Mouse (Mus musculus) neural tube, embryonic 14.5 days (tissue): ENCODE data around the gene Adgrg1. TPM values are rescaled to one million over a fixed set of nuclear protein-coding genes. Genes with fewer than 3 reads are reported as not detected.
A peak's percentile ranks its signal among the peaks of the same experiment; 100 is the strongest.

Experiments used
- ATAC-seq: fragments of 200-750 bp; cut with Nextera tagmentation; 2 replicates; pipeline ENCODE4 v1.8.0; 2017; ENCODE audit warnings: low read depth, mild to moderate bottlenecking, moderate TSS enrichment, moderate library complexity
- H3K27ac ChIP-seq: fragments of 300-500 bp; sonication (generic); 2 replicates; pipeline ENCODE4 v1.5.1; 2014; ENCODE audit warnings: low read depth, mild to moderate bottlenecking, control low read depth, low read length, moderate library complexity, mixed read lengths
- H3K27me3 ChIP-seq: fragments of 300-500 bp; sonication (generic); 2 replicates; pipeline ENCODE4 v1.6.1; 2014; ENCODE audit warnings: low read length; ENCODE audit not compliant: control insufficient read depth, insufficient read depth
- H3K36me3 ChIP-seq: fragments of 300-500 bp; sonication (generic); 2 replicates; pipeline ENCODE4 v1.6.1; 2014; ENCODE audit warnings: low read length, mixed read lengths; ENCODE audit not compliant: control insufficient read depth, insufficient read depth
- H3K4me1 ChIP-seq: fragments of 300-500 bp; sonication (generic); 2 replicates; pipeline ENCODE4 v1.6.1; 2014; ENCODE audit warnings: low read length; ENCODE audit not compliant: control insufficient read depth, insufficient read depth
- H3K4me2 ChIP-seq: fragments of 300-500 bp; sonication (generic); 2 replicates; pipeline ENCODE4 v1.6.1; 2014; ENCODE audit warnings: mild to moderate bottlenecking, low read depth, low read length, control low read depth
- H3K4me3 ChIP-seq: fragments of 300-500 bp; sonication (generic); 2 replicates; pipeline ENCODE4 v1.5.1; 2014; ENCODE audit warnings: low read depth, low read length, control low read depth, mixed read lengths
- H3K9ac ChIP-seq: fragments of 300-500 bp; sonication (generic); replicated peaks from 2 replicates; pipeline ENCODE4 v1.6.1; 2014; ENCODE audit warnings: low read depth, mild to moderate bottlenecking, control low read depth, low read length, mixed read lengths
- H3K9me3 ChIP-seq: fragments of 300-500 bp; sonication (generic); 2 replicates; pipeline ENCODE4 v1.6.1; 2016; ENCODE audit warnings: low read length; ENCODE audit not compliant: control insufficient read depth
- WGBS: fragments of 180-500 bp; shearing (Covaris S2); extraction: QIAGEN DNeasy Blood & Tissue Kit; methylation state at CpG from one replicate; pipeline ENCODE4 v1.1.7; 2014; 5-methylcytosine and 5-hydroxymethylcytosine counted together
- polyA plus RNA-seq: library from polyadenylated mRNA; unstranded; fragments of >200 nt; fragmentation: Nextera tagmentation; extraction: Ambion mirVana; gene quantifications from 2 replicates; pipeline ENCODE4 v1.2.1, GENCODE M21; 2014

Gene Adgrg1
- polyA plus RNA-seq, 1 experiment from 2014 or later = 93.5 TPM

DNA sequence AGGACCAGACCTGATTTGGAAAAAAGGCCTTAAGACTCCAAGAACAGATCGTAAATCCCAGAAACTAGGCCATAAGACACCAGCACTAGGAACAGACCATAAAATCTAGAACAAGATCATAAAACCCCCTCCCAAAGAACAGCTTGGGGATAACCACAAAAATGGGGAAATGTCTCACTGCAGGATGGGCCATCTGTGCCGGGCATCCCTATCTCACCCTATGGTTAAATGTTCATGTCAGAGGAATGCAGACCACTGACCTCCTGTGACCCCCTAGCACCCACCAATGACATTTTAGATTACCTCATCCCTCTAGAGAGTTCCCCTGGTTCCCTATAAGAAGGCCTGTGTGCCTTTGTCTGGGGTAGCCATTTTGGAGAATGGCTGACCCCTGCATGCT, 75.1 kb downstream of the Adgrg1 start:
- WGBS = 73% methylated on average over 2 of the region's 2 CpGs
- no peak overlapping the region for H3K4me3 ChIP-seq
- H3K27ac ChIP-seq = no peak overlapping the region
- H3K4me1 ChIP-seq = no peaks in the 10 kb centered on the region; the same call in 1 of the 2 replicates
- H3K4me2 ChIP-seq = no peak overlapping the region
- H3K27me3 ChIP-seq = no peaks in the 10 kb centered on the region
- H3K36me3 ChIP-seq = no peaks in the 10 kb centered on the region
- ATAC-seq = no peak
- no peaks in the 10 kb centered on the region for H3K9me3 ChIP-seq
- H3K9ac ChIP-seq = no peak overlapping the region

DNA sequence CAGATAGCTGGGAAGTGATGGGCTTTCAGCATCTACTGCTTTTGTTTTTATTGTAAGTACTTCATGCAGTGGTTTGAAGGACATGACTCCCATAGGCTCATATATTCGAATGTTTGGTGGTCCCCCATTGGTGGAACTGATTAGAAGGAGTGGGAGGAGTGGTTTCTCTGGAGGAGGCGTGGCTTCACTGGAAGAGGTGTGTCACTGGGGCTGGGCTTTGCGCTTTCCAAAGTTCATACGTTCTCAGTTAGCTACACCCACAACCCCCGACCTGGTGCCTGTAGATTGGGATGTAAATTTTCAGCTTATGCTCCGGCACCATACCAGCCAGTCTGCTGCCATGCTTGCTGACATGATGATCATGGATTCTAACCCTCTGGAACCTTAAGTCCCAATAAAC, 79.9 kb downstream of the Adgrg1 start:
- H3K4me1 ChIP-seq = no peaks in the 10 kb centered on the region
- H3K4me2 ChIP-seq = no peak overlapping the region
- no peak overlapping the region for H3K9ac ChIP-seq
- H3K4me3 ChIP-seq = no peak overlapping the region
- no peak overlapping the region for H3K27ac ChIP-seq
- H3K27me3 ChIP-seq = no peaks in the 10 kb centered on the region
- H3K36me3 ChIP-seq = no peaks in the 10 kb centered on the region
- ATAC-seq = 0 out of 2 replicates have a peak, but pooled peaks have one; percentile 31
- H3K9me3 ChIP-seq = no peaks in the 10 kb centered on the region
- WGBS = 60% methylated on average over 6 of the region's 6 CpGs

DNA sequence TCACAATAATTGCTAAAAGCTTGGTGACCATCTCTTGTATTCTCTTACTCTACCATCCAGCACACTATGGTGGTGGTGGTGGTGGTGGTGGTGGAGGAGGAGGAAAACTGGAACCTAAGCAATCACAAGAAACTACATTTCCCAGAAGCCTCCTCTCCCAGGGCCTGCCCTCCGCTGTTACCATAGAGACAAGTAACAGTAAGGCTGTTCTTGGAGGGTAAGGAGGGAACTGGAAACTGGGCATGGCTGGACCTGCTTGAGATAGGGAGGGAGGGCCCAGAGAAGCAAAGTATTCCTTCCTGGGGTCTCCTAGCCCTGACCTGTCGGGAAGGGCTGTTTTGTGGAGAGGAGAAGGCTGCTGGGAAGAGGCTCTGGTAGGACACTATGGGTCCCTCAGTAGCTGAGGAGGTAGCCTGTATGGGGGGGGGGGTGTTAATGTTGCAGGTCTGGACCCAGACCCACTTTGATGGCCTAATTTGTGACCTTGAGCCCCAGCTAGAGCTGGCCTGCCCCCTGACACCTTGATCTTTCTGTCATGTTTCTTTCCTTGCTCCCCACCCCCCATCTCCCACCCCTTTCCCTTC, 80.5 kb downstream of the Adgrg1 start, which contains the start of gene Drc7:
Gene Drc7 (plus strand): TSS at position 177 of the 584 bp plus-strand sequence.
- no peaks in the 10 kb centered on the region for H3K4me1 ChIP-seq
- no peak within 1 kb of the TSS for H3K4me3 ChIP-seq
- H3K27me3 ChIP-seq = no peaks in the 10 kb centered on the region
- WGBS = 23% methylated on average over 2 of the region's 2 CpGs
- H3K9me3 ChIP-seq = no peaks in the 10 kb centered on the region
- H3K9ac ChIP-seq = no peak within 1 kb of the TSS
- H3K4me2 ChIP-seq = no peak within 1 kb of the TSS
- no peak within 1 kb of the TSS for H3K27ac ChIP-seq
- H3K36me3 ChIP-seq = no peaks in the 10 kb centered on the region
- ATAC-seq = peak; percentile 82

DNA sequence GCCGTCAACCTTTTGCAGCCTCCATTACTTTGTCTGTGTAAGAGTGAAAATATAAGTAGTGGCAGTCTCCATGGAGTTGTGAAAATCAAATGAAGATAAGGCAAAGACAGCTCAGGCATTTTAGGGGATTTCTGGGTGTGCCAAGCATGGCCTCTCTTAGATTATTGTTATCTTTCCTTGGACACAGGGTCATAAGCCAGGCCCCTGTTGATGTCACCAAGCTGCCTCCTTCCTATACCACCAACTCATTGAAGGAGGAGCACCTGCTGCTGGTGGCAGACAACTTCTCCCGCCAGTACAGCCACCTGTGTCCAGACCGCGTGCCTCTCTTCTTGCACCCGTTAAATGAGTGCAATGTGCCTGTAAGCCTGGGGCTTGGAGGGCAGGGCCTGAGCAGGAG, 81.9 kb downstream of the Adgrg1 start:
- no peaks in the 10 kb centered on the region for H3K4me1 ChIP-seq
- WGBS = 88% methylated on average over 5 of the region's 5 CpGs
- H3K9ac ChIP-seq = no peak overlapping the region
- no peak overlapping the region for H3K27ac ChIP-seq
- no peaks in the 10 kb centered on the region for H3K36me3 ChIP-seq
- H3K4me2 ChIP-seq = no peak overlapping the region
- no peaks in the 10 kb centered on the region for H3K27me3 ChIP-seq
- no peak overlapping the region for H3K4me3 ChIP-seq
- no peaks in the 10 kb centered on the region for H3K9me3 ChIP-seq
- no peak for ATAC-seq

DNA sequence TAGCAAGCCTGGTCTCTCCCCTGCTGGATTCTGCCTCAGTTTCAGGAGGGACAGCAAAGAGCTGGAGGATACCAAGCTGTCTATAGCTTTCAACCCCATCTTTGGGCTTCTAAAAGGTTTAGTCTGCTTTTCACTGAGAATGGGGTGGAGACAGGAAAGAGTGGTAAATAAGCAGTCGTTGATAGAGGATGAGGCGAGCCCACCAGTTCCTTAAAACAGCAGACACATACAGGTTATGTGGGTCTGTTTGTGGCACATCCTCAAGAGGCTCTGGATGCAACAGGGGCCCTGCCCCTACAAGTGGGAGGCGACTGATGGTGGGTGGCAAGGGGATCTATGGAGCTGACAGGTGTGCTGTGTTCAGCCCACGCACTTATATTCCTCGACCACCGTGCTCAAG, 84.1 kb downstream of the Adgrg1 start:
- Histone ChIP-seq H3K36me3 (no peaks in the 10 kb centered on the region), H3K27ac (no peak overlapping the region), H3K4me3 (no peak overlapping the region), H3K9ac (no peak overlapping the region), H3K4me1 (no peaks in the 10 kb centered on the region), H3K4me2 (no peak overlapping the region), H3K27me3 (no peaks in the 10 kb centered on the region), H3K9me3 (no peaks in the 10 kb centered on the region)
- no peak for ATAC-seq
- 90% methylated on average over 6 of the region's 6 CpGs for WGBS

DNA sequence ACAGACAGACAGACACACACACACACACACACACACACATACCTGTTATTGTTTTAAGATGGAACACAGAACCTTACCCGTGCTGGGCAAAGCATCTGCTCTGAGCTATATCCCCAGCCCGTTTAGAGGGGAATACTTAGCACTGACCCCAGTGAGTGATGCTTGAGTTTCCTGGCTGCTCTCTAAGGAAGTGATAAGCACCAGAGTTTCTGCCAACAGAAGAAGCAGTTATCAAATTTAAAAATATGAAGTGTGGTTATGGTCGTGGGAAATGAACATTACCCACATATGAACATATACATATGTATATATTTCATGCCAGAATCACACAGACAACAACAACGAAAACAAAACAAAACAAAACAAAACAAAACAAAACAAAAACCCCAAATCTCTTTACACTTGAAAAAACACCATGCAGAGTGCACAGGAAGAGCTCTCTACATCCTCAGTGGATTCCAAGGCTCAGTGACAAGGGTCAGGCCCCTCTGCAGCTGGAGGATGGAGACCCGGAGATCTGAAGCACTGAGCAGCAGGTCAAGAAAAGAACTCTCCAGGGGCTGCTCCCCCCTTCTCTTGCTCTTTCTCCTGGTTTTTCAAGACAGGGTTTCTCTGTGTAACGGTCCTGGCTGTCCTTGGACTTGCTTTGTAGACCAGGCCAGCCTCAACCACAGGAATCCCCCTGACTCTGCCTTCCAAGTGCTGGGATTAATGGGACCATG, 85.4 kb downstream of the Adgrg1 start:
- Histone ChIP-seq H3K27ac (no peak overlapping the region), H3K27me3 (no peaks in the 10 kb centered on the region)
- 69% methylated on average over 6 of the region's 6 CpGs for WGBS

More for the DNA sequence above, 85.4 kb downstream of the Adgrg1 start:
- Histone ChIP-seq H3K9ac (no peak overlapping the region), H3K4me1 (no peaks in the 10 kb centered on the region), H3K4me3 (no peak overlapping the region), H3K9me3 (no peaks in the 10 kb centered on the region), H3K36me3 (no peaks in the 10 kb centered on the region), H3K4me2 (no peak overlapping the region)
- no peak for ATAC-seq

Other genes with a start within 250 kb of the Adgrg1 start
- not detected in 2 replicates for gene Ccl22, start 229.2 kb upstream of the Adgrg1 start, polyA plus RNA-seq
- 25.8 and 41.6 TPM in 2 replicates for gene Cx3cl1, start 202.7 kb upstream of the Adgrg1 start, polyA plus RNA-seq
- gene Ccl17, start 164.3 kb upstream of the Adgrg1 start, polyA plus RNA-seq = 0.79 and 1.4 TPM in 2 replicates
- 62.3 and 67.1 TPM in 2 replicates for gene Coq9, start 136.4 kb upstream of the Adgrg1 start, polyA plus RNA-seq
- 149 and 174 TPM in 2 replicates for gene Ciapin1, start 136.4 kb upstream of the Adgrg1 start, polyA plus RNA-seq
- gene Polr2c, start 117.3 kb upstream of the Adgrg1 start, polyA plus RNA-seq = 118 TPM in 2 replicates
- gene Dok4, start 98.4 kb upstream of the Adgrg1 start, polyA plus RNA-seq = 66.6 and 103 TPM in 2 replicates
- gene Ccdc102a, start 56.7 kb upstream of the Adgrg1 start, polyA plus RNA-seq = 2.9 and 7.9 TPM in 2 replicates
- 0.11 and 0.21 TPM in 2 replicates for gene Adgrg5, start 51.1 kb upstream of the Adgrg1 start, polyA plus RNA-seq
- gene Adgrg3, start 42.9 kb downstream of the Adgrg1 start, polyA plus RNA-seq = 1.1 and 2.0 TPM in 2 replicates
- gene Drc7, start 80.4 kb downstream of the Adgrg1 start, polyA plus RNA-seq = 0.61 and 0.88 TPM in 2 replicates
- 39.4 and 44.3 TPM in 2 replicates for gene Katnb1, start 106.4 kb downstream of the Adgrg1 start, polyA plus RNA-seq
- gene Kifc3, start 228.1 kb downstream of the Adgrg1 start, polyA plus RNA-seq = 15.9 and 20.0 TPM in 2 replicates